Mouse (Mus musculus): ENCODE measurements around the gene Mttp. TPM values are rescaled to one million over a fixed set of nuclear protein-coding genes. Genes with fewer than 3 reads are reported as not detected.
A peak's percentile ranks its signal among the peaks of the same experiment; 100 is the strongest.
"Not testable (repeated sequence)": the region's sequence is repeated elsewhere in the genome, so short reads cannot be mapped to it uniquely, and the experiment has no call there.

The Mttp gene
- polyA plus RNA-seq, 1 experiment from 2014 or later, result 6.3 TPM

GRCm38 (mm10) chr3:138142733-138143314 lies 1.9 kb downstream of the Mttp start:
- no peaks in the 10 kb centered on the region for H3K9me3 ChIP-seq (ENCODE audit: control insufficient read depth, low read length)
- H3K27ac ChIP-seq (replicated peaks; ENCODE audit: low read depth, low read length), result peak overlapping the region; percentile 99
- no peak for ATAC-seq (ENCODE audit: low read depth)
- peak overlapping the region; percentile 51 for H3K4me3 ChIP-seq (ENCODE audit: low read depth, low read length)
- 3% methylated on average over 12 of the region's 12 CpGs for WGBS
- no peak for DNase-seq (ENCODE audit: low spot score)
- H3K27me3 ChIP-seq (replicated peaks; ENCODE audit: control insufficient read depth, insufficient read depth, low read length), result no peaks in the 10 kb centered on the region
- H3K9ac ChIP-seq (ENCODE audit: low read depth, low read length), result peak overlapping the region; percentile 89
- H3K36me3 ChIP-seq (ENCODE audit: control insufficient read depth, insufficient read depth, low read length), result no peaks in the 10 kb centered on the region
- H3K4me1 ChIP-seq (ENCODE audit: control insufficient read depth, insufficient read depth, low read length), result peaks cover 6% of the 10 kb centered on the region
- H3K4me2 ChIP-seq (ENCODE audit: low read depth, low read length), result peak overlapping the region; percentile 45

GRCm38 (mm10) chr3:138142052-138142732 lies 2.6 kb downstream of the Mttp start:
- Histone ChIP-seq H3K36me3 (ENCODE audit: control insufficient read depth, insufficient read depth, low read length) (no peaks in the 10 kb centered on the region), H3K9ac (ENCODE audit: low read depth, low read length) (peak overlapping the region; percentile 42; the same call in 1 of the 2 replicates), H3K27ac (replicated peaks; ENCODE audit: low read depth, low read length) (peak overlapping the region; percentile 99), H3K27me3 (replicated peaks; ENCODE audit: control insufficient read depth, insufficient read depth, low read length) (no peaks in the 10 kb centered on the region), H3K4me3 (ENCODE audit: low read depth, low read length) (peak overlapping the region; percentile 51), H3K9me3 (ENCODE audit: control insufficient read depth, low read length) (no peaks in the 10 kb centered on the region), H3K4me2 (ENCODE audit: low read depth, low read length) (peak overlapping the region; percentile 45), H3K4me1 (ENCODE audit: control insufficient read depth, insufficient read depth, low read length) (peaks cover 6% of the 10 kb centered on the region; the same call in 1 of the 2 replicates)
- no peak for ATAC-seq (ENCODE audit: low read depth)
- DNase-seq (ENCODE audit: low spot score), result peak; percentile 67
- WGBS, result 31% methylated on average over 4 of the region's 4 CpGs

GRCm38 (mm10) chr3:138139663-138140062 lies 5.1 kb downstream of the Mttp start:
- no peaks in the 10 kb centered on the region for H3K9me3 ChIP-seq (ENCODE audit: control insufficient read depth, low read length)
- no peak overlapping the region for H3K27ac ChIP-seq (replicated peaks; ENCODE audit: low read depth, low read length)
- no peak overlapping the region for H3K4me2 ChIP-seq (ENCODE audit: low read depth, low read length)
- 91% methylated on average over 6 of the region's 6 CpGs for WGBS
- H3K36me3 ChIP-seq (ENCODE audit: control insufficient read depth, insufficient read depth, low read length), result no peaks in the 10 kb centered on the region
- H3K27me3 ChIP-seq (replicated peaks; ENCODE audit: control insufficient read depth, insufficient read depth, low read length), result no peaks in the 10 kb centered on the region
- H3K4me1 ChIP-seq (ENCODE audit: control insufficient read depth, insufficient read depth, low read length), result peaks cover 6% of the 10 kb centered on the region; the same call in 1 of the 2 replicates
- H3K9ac ChIP-seq (ENCODE audit: low read depth, low read length), result no peak overlapping the region
- no peak overlapping the region for H3K4me3 ChIP-seq (ENCODE audit: low read depth, low read length)
- DNase-seq (ENCODE audit: low spot score) (no peak), ATAC-seq (ENCODE audit: low read depth) (no peak)

DNA sequence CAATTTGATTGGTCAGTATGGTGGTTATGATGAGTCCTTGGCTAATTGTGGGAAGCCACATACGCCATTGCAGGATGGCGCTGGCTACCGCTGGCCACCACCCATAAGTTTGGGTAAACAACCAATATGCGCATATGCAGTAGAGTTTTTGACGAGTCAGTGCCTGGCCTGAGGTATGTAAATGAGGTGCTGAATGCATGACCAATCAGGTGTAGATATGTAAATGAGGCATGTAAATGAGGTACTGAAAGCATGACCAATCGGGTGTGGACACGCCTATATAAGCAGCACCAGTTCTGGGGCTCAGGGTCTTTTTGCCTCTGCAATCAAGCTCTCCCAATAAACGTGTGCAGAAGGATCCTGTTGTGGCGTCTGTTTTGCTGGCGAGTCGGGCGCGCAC lies 6.6 kb downstream of the Mttp start:
- 96% methylated on average over 13 of the region's 13 CpGs for WGBS

DNA sequence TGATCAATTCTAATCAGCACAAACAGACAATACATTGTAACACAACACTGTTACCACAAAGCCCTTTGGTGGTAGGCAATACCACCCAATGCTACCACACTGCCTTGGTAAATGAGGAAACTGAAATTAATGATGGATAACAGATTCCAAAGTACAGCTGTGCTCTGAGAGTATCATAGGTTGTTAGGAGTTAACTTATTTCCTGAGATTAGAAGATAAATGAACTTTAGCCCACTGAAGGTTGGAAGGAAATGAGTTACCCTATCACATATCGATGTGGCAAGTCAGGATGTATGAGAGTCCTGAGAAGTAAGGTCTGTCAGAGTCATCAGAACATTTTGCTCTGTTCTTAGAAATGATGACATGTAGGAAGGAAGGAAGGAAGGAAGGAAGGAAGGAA lies 10.2 kb downstream of the Mttp start:
- Histone ChIP-seq H3K4me2 (ENCODE audit: low read depth, low read length) (no peak overlapping the region), H3K27ac (replicated peaks; ENCODE audit: low read depth, low read length) (no peak overlapping the region), H3K4me3 (ENCODE audit: low read depth, low read length) (no peak overlapping the region), H3K36me3 (ENCODE audit: control insufficient read depth, insufficient read depth, low read length) (no peaks in the 10 kb centered on the region), H3K4me1 (ENCODE audit: control insufficient read depth, insufficient read depth, low read length) (no peaks in the 10 kb centered on the region), H3K9me3 (ENCODE audit: control insufficient read depth, low read length) (no peaks in the 10 kb centered on the region), H3K27me3 (replicated peaks; ENCODE audit: control insufficient read depth, insufficient read depth, low read length) (no peaks in the 10 kb centered on the region), H3K9ac (ENCODE audit: low read depth, low read length) (no peak overlapping the region)
- DNase-seq (ENCODE audit: low spot score) (no peak), ATAC-seq (ENCODE audit: low read depth) (no peak)
- WGBS, result 79% methylated on average over 1 of the region's 1 CpGs

More for the DNA sequence above, 6.6 kb downstream of the Mttp start:
- H3K36me3 ChIP-seq (ENCODE audit: control insufficient read depth, insufficient read depth, low read length); H3K4me3 ChIP-seq (ENCODE audit: low read depth, low read length); H3K27me3 ChIP-seq (replicated peaks; ENCODE audit: control insufficient read depth, insufficient read depth, low read length); DNase-seq (ENCODE audit: low spot score); ATAC-seq (ENCODE audit: low read depth); H3K9me3 ChIP-seq (ENCODE audit: control insufficient read depth, low read length); H3K4me1 ChIP-seq (ENCODE audit: control insufficient read depth, insufficient read depth, low read length); H3K9ac ChIP-seq (ENCODE audit: low read depth, low read length); H3K4me2 ChIP-seq (ENCODE audit: low read depth, low read length); H3K27ac ChIP-seq (replicated peaks; ENCODE audit: low read depth, low read length): not testable (repeated sequence)

GRCm38 (mm10) chr3:138133916-138134315 lies 10.9 kb downstream of the Mttp start:
- H3K9ac ChIP-seq (ENCODE audit: low read depth, low read length), result no peak overlapping the region
- H3K9me3 ChIP-seq (ENCODE audit: control insufficient read depth, low read length), result no peaks in the 10 kb centered on the region
- DNase-seq (ENCODE audit: low spot score) (no peak), ATAC-seq (ENCODE audit: low read depth) (no peak)
- no peak overlapping the region for H3K4me2 ChIP-seq (ENCODE audit: low read depth, low read length)
- no peak overlapping the region for H3K4me3 ChIP-seq (ENCODE audit: low read depth, low read length)
- no peaks in the 10 kb centered on the region for H3K27me3 ChIP-seq (replicated peaks; ENCODE audit: control insufficient read depth, insufficient read depth, low read length)
- H3K36me3 ChIP-seq (ENCODE audit: control insufficient read depth, insufficient read depth, low read length), result no peaks in the 10 kb centered on the region
- WGBS, result 81% methylated on average over 11 of the region's 11 CpGs
- H3K27ac ChIP-seq (replicated peaks; ENCODE audit: low read depth, low read length), result no peak overlapping the region
- no peaks in the 10 kb centered on the region for H3K4me1 ChIP-seq (ENCODE audit: control insufficient read depth, insufficient read depth, low read length)

GRCm38 (mm10) chr3:138133463-138133862 lies 11.3 kb downstream of the Mttp start:
- Histone ChIP-seq H3K9ac (ENCODE audit: low read depth, low read length) (no peak overlapping the region), H3K27ac (replicated peaks; ENCODE audit: low read depth, low read length) (no peak overlapping the region), H3K4me3 (ENCODE audit: low read depth, low read length) (no peak overlapping the region), H3K4me2 (ENCODE audit: low read depth, low read length) (no peak overlapping the region), H3K9me3 (ENCODE audit: control insufficient read depth, low read length) (no peaks in the 10 kb centered on the region), H3K4me1 (ENCODE audit: control insufficient read depth, insufficient read depth, low read length) (no peaks in the 10 kb centered on the region), H3K36me3 (ENCODE audit: control insufficient read depth, insufficient read depth, low read length) (no peaks in the 10 kb centered on the region), H3K27me3 (replicated peaks; ENCODE audit: control insufficient read depth, insufficient read depth, low read length) (no peaks in the 10 kb centered on the region)
- DNase-seq (ENCODE audit: low spot score) (no peak), ATAC-seq (ENCODE audit: low read depth) (no peak)
- WGBS, result 89% methylated on average over 8 of the region's 8 CpGs

DNA sequence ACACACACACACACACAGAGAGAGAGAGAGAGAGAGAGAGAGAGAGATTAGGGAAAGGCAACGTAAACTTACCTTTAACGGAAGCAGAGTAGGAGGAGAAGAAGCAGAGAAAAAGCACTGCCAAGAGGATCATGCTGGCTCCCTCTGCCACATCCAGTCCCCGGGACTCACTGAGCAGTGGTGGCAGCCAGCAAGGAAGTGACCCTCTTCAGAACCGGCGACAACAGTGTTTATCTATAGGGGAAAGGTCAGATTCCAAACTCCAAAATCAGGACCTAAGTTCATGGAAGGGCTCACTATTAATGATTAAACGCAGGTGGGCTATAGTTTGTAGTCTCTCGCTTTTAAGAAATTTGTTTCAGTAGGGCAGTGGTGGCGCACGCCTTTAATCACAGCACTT lies 13.6 kb downstream of the Mttp start:
- no peaks in the 10 kb centered on the region for H3K27me3 ChIP-seq (replicated peaks; ENCODE audit: control insufficient read depth, insufficient read depth, low read length)
- no peak overlapping the region for H3K9ac ChIP-seq (ENCODE audit: low read depth, low read length)
- H3K9me3 ChIP-seq (ENCODE audit: control insufficient read depth, low read length), result no peaks in the 10 kb centered on the region
- H3K27ac ChIP-seq (replicated peaks; ENCODE audit: low read depth, low read length), result no peak overlapping the region
- no peaks in the 10 kb centered on the region for H3K4me1 ChIP-seq (ENCODE audit: control insufficient read depth, insufficient read depth, low read length)
- DNase-seq (ENCODE audit: low spot score), result no peak
- no peak for ATAC-seq (ENCODE audit: low read depth)
- no peak overlapping the region for H3K4me2 ChIP-seq (ENCODE audit: low read depth, low read length)
- H3K36me3 ChIP-seq (ENCODE audit: control insufficient read depth, insufficient read depth, low read length), result no peaks in the 10 kb centered on the region
- WGBS, result 50% methylated on average over 9 of the region's 9 CpGs
- H3K4me3 ChIP-seq (ENCODE audit: low read depth, low read length), result no peak overlapping the region

GRCm38 (mm10) chr3:138130692-138131091 lies 14.1 kb downstream of the Mttp start:
- no peak overlapping the region for H3K4me3 ChIP-seq (ENCODE audit: low read depth, low read length)
- H3K27me3 ChIP-seq (replicated peaks; ENCODE audit: control insufficient read depth, insufficient read depth, low read length), result no peaks in the 10 kb centered on the region
- ATAC-seq (ENCODE audit: low read depth) (no peak; the same call in 1 of the 2 replicates), DNase-seq (ENCODE audit: low spot score) (no peak)
- no peak overlapping the region for H3K4me2 ChIP-seq (ENCODE audit: low read depth, low read length)
- H3K27ac ChIP-seq (replicated peaks; ENCODE audit: low read depth, low read length), result no peak overlapping the region
- H3K4me1 ChIP-seq (ENCODE audit: control insufficient read depth, insufficient read depth, low read length), result no peaks in the 10 kb centered on the region
- WGBS, result 59% methylated on average over 1 of the region's 1 CpGs
- H3K9ac ChIP-seq (ENCODE audit: low read depth, low read length), result no peak overlapping the region
- H3K36me3 ChIP-seq (ENCODE audit: control insufficient read depth, insufficient read depth, low read length), result no peaks in the 10 kb centered on the region
- no peaks in the 10 kb centered on the region for H3K9me3 ChIP-seq (ENCODE audit: control insufficient read depth, low read length)

All from embryonic facial prominence, embryonic 14.5 days (tissue).